Mouse (Mus musculus) neural tube, embryonic 13.5 days (tissue): ENCODE results near the gene Ankrd24. TPM values are rescaled to one million over a fixed set of nuclear protein-coding genes. Genes with fewer than 3 reads are reported as not detected.
A peak's percentile ranks its signal among the peaks of the same experiment; 100 is the strongest.

Experiments used
- ATAC-seq: fragments of 200-750 bp; cut with Nextera tagmentation; 2 replicates; pipeline ENCODE4 v1.8.0; 2017; ENCODE audit warnings: low read depth, mild to moderate bottlenecking, moderate TSS enrichment, moderate library complexity
- H3K27ac ChIP-seq: fragments of 300-500 bp; sonication (generic); replicated peaks from 2 replicates; pipeline ENCODE4 v1.5.1; 2015; ENCODE audit warnings: moderate library complexity, mild to moderate bottlenecking, inconsistent platforms
- H3K27me3 ChIP-seq: fragments of 300-500 bp; sonication (generic); 2 replicates; pipeline ENCODE4 v1.6.1; 2015; ENCODE audit warnings: mild to moderate bottlenecking, inconsistent platforms
- H3K36me3 ChIP-seq: fragments of 300-500 bp; sonication (generic); 2 replicates; pipeline ENCODE4 v1.6.1; 2015; ENCODE audit warnings: mild to moderate bottlenecking, inconsistent platforms
- H3K4me1 ChIP-seq: fragments of 300-500 bp; sonication (generic); replicated peaks from 2 replicates; pipeline ENCODE4 v1.6.1; 2015; ENCODE audit warnings: inconsistent platforms
- H3K4me2 ChIP-seq: fragments of 300-500 bp; sonication (generic); 2 replicates; pipeline ENCODE4 v1.6.1; 2015; ENCODE audit warnings: inconsistent platforms, mild to moderate bottlenecking, moderate library complexity
- H3K4me3 ChIP-seq: fragments of 300-500 bp; sonication (generic); 2 replicates; pipeline ENCODE4 v1.5.1; 2015; ENCODE audit warnings: mild to moderate bottlenecking, inconsistent platforms
- H3K9ac ChIP-seq: fragments of 300-500 bp; sonication (generic); 2 replicates; pipeline ENCODE4 v1.6.1; 2015; ENCODE audit warnings: moderate library complexity, mild to moderate bottlenecking, inconsistent platforms
- H3K9me3 ChIP-seq: fragments of 300-500 bp; sonication (generic); 2 replicates; pipeline ENCODE4 v1.6.1; 2016; ENCODE audit warnings: inconsistent platforms
- WGBS: fragments of 180-500 bp; shearing (Covaris S2); methylation state at CpG from one replicate; pipeline ENCODE4 v1.1.7; 2015; 5-methylcytosine and 5-hydroxymethylcytosine counted together
- polyA plus RNA-seq: library from polyadenylated mRNA; unstranded; fragments of >200 nt; fragmentation: Nextera tagmentation; extraction: Ambion mirVana; gene quantifications from 2 replicates; pipeline ENCODE4 v1.2.1, GENCODE M21; 2015

Gene Ankrd24
- polyA plus RNA-seq, 1 experiment from 2014 or later = 11.8 TPM

- peaks cover 59% of the 10 kb centered on the region for H3K4me1 ChIP-seq
Observed at GRCm38 (mm10) chr10:81598342-81598741, 30.0 kb upstream of the Ankrd24 start.

GRCm38 (mm10) chr10:81598871-81599270 lies 29.5 kb upstream of the Ankrd24 start:
- H3K9ac ChIP-seq = no peak overlapping the region
- no peaks in the 10 kb centered on the region for H3K36me3 ChIP-seq
- peaks cover 59% of the 10 kb centered on the region for H3K4me1 ChIP-seq
- ATAC-seq = no peak
- no peak overlapping the region for H3K27ac ChIP-seq
- peaks cover 55% of the 10 kb centered on the region for H3K27me3 ChIP-seq
- H3K4me2 ChIP-seq = no peak overlapping the region
- H3K4me3 ChIP-seq = no peak overlapping the region
- no peaks in the 10 kb centered on the region for H3K9me3 ChIP-seq
- 57% methylated on average over 6 of the region's 6 CpGs for WGBS

More at GRCm38 (mm10) chr10:81598342-81598741, 30.0 kb upstream of the Ankrd24 start:
- H3K4me3 ChIP-seq = no peak overlapping the region
- H3K27me3 ChIP-seq = peaks cover 60% of the 10 kb centered on the region
- H3K27ac ChIP-seq = no peak overlapping the region
- H3K9ac ChIP-seq = no peak overlapping the region
- 38% methylated on average over 3 of the region's 3 CpGs for WGBS
- no peak overlapping the region for H3K4me2 ChIP-seq
- H3K36me3 ChIP-seq = no peaks in the 10 kb centered on the region
- no peaks in the 10 kb centered on the region for H3K9me3 ChIP-seq
- no peak for ATAC-seq

GRCm38 (mm10) chr10:81599630-81600029 lies 28.7 kb upstream of the Ankrd24 start:
- Histone ChIP-seq H3K36me3 (no peaks in the 10 kb centered on the region), H3K4me2 (no peak overlapping the region), H3K27me3 (peaks cover 47% of the 10 kb centered on the region), H3K9me3 (no peaks in the 10 kb centered on the region), H3K9ac (no peak overlapping the region), H3K27ac (no peak overlapping the region), H3K4me3 (no peak overlapping the region), H3K4me1 (peaks cover 62% of the 10 kb centered on the region)
- WGBS = 83% methylated on average over 5 of the region's 5 CpGs
- ATAC-seq = no peak

GRCm38 (mm10) chr10:81600096-81600495 lies 28.2 kb upstream of the Ankrd24 start:
- ATAC-seq = no peak
- Histone ChIP-seq H3K9ac (no peak overlapping the region), H3K9me3 (no peaks in the 10 kb centered on the region), H3K4me3 (no peak overlapping the region), H3K27me3 (peaks cover 43% of the 10 kb centered on the region), H3K27ac (no peak overlapping the region), H3K4me1 (peaks cover 63% of the 10 kb centered on the region), H3K4me2 (no peak overlapping the region), H3K36me3 (no peaks in the 10 kb centered on the region)
- 47% methylated on average over 10 of the region's 10 CpGs for WGBS

DNA sequence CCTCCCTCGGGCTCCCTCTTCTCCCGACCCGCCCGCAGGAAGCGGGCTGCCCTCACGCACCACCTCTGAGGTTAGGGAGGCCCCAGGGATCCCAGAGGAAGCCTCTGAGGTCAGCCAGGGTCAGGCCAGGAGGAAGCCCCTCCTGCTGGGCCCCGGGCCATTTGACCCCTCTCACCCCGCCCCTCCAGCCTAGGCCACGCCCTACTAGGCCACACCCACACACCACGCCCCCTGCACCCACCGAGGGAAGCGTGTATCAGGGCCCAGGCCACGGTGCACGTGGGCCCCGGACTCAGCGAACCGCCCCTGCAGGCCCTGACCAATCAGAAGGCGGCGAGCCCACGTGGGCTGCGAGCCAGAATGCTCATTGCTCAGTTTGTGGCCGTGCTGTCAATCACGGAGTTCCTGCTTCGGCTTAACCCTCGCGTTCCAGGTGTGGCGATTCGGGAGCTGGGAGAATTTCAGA lies 27.6 kb upstream of the Ankrd24 start, which contains the start of gene Tle6:
TSS of gene Tle6 (minus strand) at position 336 of the 466 bp plus-strand sequence.
- no peaks in the 10 kb centered on the region for H3K36me3 ChIP-seq
- peak within 1 kb of the TSS; percentile 51 for H3K4me2 ChIP-seq
- H3K4me1 ChIP-seq = peaks cover 62% of the 10 kb centered on the region
- ATAC-seq = peak; percentile 72
- H3K9ac ChIP-seq = peak within 1 kb of the TSS; percentile 27; the same call in 1 of the 2 replicates
- WGBS = under 1% methylated on average over 28 of the region's 28 CpGs
- H3K4me3 ChIP-seq = peak within 1 kb of the TSS; percentile 18; the same call in 1 of the 2 replicates
- H3K9me3 ChIP-seq = no peaks in the 10 kb centered on the region
- peaks cover 36% of the 10 kb centered on the region for H3K27me3 ChIP-seq
- H3K27ac ChIP-seq = no peak within 1 kb of the TSS

GRCm38 (mm10) chr10:81601396-81601905 lies 26.9 kb upstream of the Ankrd24 start:
- H3K36me3 ChIP-seq = no peaks in the 10 kb centered on the region
- peak overlapping the region; percentile 27; the same call in 1 of the 2 replicates for H3K9ac ChIP-seq
- 18% methylated on average over 7 of the region's 7 CpGs for WGBS
- no peak for ATAC-seq
- H3K4me1 ChIP-seq = peaks cover 56% of the 10 kb centered on the region
- no peak overlapping the region for H3K27ac ChIP-seq
- H3K27me3 ChIP-seq = peaks cover 31% of the 10 kb centered on the region
- no peaks in the 10 kb centered on the region for H3K9me3 ChIP-seq
- H3K4me2 ChIP-seq = peak overlapping the region; percentile 51
- no peak overlapping the region for H3K4me3 ChIP-seq

DNA sequence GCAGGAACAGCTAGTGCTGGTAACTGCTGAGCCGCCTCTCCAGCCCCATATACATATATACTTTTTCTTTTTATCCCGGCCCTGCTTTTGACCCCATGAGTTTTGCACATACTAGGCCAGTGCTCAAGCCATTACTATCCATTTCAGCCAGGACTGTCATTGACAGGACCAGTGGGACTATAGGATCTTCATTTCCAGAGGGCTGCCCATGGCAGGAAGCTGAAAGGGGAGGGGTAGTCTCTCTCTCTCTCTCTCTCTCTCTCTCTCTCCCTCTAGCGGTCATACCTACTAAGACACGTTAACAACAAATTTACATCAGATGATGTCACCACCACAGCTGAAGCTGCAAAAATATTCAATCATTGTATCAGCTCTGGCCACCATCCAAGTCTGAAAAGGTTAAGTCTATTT lies 25.6 kb upstream of the Ankrd24 start:
- Histone ChIP-seq H3K4me2 (no peak overlapping the region), H3K27ac (peak overlapping the region; percentile 42; the same call in 1 of the 2 replicates), H3K4me3 (no peak overlapping the region), H3K9me3 (no peaks in the 10 kb centered on the region), H3K9ac (no peak overlapping the region), H3K36me3 (no peaks in the 10 kb centered on the region), H3K27me3 (peaks cover 30% of the 10 kb centered on the region), H3K4me1 (peaks cover 52% of the 10 kb centered on the region)
- WGBS = 14% methylated on average over 4 of the region's 4 CpGs
- no peak for ATAC-seq

GRCm38 (mm10) chr10:81604019-81604967 lies 24.0 kb upstream of the Ankrd24 start:
- H3K4me2 ChIP-seq = peak overlapping the region; percentile 59; the same call in 1 of the 2 replicates
- peak; percentile 2; the same call in 1 of the 2 replicates for ATAC-seq
- no peak overlapping the region for H3K4me3 ChIP-seq
- H3K27me3 ChIP-seq = peaks cover 16% of the 10 kb centered on the region
- 82% methylated on average over 12 of the region's 12 CpGs for WGBS
- peak overlapping the region; percentile 47 for H3K9ac ChIP-seq
- H3K36me3 ChIP-seq = 0 out of 2 replicates have a peak, but pooled peaks cover 1% of the 10 kb centered on the region
- H3K27ac ChIP-seq = no peak overlapping the region; the same call in 1 of the 2 replicates
- peaks cover 47% of the 10 kb centered on the region for H3K4me1 ChIP-seq
- H3K9me3 ChIP-seq = no peaks in the 10 kb centered on the region

DNA sequence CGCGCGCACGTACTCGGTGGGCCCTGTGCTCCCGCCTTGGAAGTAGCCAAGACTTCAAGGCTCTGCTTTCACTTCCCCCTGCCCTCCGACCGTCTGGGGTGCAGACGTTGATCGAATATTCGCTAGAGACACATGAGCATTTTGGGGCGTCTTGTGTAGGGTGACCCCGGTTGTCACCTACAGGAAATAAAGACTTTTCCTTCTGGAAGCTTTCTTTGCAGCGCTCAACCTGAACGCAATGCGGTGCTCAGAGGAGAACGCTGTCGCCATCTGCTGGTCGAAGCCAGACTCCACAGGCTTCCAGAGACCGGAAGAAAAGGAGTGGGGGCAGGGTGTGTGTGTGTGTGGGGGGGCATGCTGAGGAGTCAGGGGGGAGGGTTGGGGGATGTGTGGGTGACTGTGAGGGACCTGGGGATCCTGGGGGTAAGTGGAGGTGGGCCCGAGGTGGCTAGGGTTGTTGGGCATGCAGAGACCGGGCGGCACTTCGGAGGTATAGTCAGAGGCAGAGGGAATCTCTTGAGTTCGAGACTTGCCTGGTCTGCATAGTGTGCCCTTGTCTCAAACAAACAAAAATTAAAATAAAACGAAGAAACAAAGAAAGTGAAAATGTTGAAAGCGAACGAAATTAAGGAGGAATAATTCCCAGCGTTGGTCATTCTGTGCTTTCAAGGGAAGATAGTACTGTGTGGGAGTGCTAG lies 23.2 kb upstream of the Ankrd24 start:
- Histone ChIP-seq H3K9ac (peak overlapping the region; percentile 62), H3K4me1 (peaks cover 47% of the 10 kb centered on the region), H3K27ac (peak overlapping the region; percentile 91), H3K36me3 (0 out of 2 replicates have a peak, but pooled peaks cover 3% of the 10 kb centered on the region), H3K27me3 (peaks cover 8% of the 10 kb centered on the region; the same call in 1 of the 2 replicates), H3K4me2 (peak overlapping the region; percentile 59), H3K9me3 (no peaks in the 10 kb centered on the region), H3K4me3 (peak overlapping the region; percentile 36)
- ATAC-seq = peak; percentile 15
- WGBS = 20% methylated on average over 29 of the region's 29 CpGs

GRCm38 (mm10) chr10:81605666-81605973 lies 22.7 kb upstream of the Ankrd24 start:
- peak overlapping the region; percentile 91 for H3K27ac ChIP-seq
- peak; percentile 25 for ATAC-seq
- peak overlapping the region; percentile 62 for H3K9ac ChIP-seq
- 0 out of 2 replicates have a peak, but pooled peaks cover 3% of the 10 kb centered on the region for H3K36me3 ChIP-seq
- peak overlapping the region; percentile 59 for H3K4me2 ChIP-seq
- WGBS = 5% methylated on average over 14 of the region's 14 CpGs
- peaks cover 45% of the 10 kb centered on the region for H3K4me1 ChIP-seq
- H3K9me3 ChIP-seq = no peaks in the 10 kb centered on the region
- H3K4me3 ChIP-seq = peak overlapping the region; percentile 36
- peaks cover 6% of the 10 kb centered on the region; the same call in 1 of the 2 replicates for H3K27me3 ChIP-seq

DNA sequence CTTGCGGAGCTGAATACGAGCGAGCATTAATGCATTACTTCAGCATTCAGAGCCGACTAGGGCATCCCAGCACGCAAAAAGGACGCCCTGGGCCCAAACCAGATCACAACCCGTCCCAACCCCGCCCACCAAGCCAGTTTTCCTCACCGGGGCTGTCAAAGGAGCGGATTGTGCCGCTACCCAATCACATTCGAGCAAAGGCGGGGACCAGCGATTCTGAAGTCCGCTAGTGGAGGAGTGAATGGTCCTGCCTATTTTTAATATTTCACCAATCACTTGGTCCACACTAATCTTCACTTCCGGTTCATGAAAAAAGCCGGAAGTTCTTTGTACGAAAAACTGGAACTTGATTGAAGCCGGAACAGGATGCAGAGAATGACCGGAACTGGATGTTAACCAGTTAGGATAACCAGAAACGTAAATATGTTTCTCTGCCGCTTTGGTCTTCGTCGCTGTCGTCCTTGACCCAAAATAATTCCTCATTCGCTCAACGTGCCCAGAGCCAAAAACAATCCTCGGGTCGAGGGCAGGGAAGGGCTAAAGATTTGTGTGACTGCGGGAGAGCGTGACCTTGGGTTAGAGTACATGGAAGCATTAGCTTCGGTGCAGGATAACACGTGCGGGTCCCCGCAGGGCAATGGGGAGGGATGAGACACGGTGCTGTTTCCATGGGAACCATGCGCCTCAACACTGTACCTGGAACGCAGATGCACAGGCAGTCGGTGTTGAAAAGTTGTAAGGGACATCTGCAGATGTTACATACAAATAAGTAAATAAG lies 22.2 kb upstream of the Ankrd24 start, which contains the start of gene BC025920:
TSS of gene BC025920 (plus strand) at position 297 of the 778 bp plus-strand sequence.
- WGBS = under 1% methylated on average over 39 of the region's 39 CpGs
- peaks cover 6% of the 10 kb centered on the region; the same call in 1 of the 2 replicates for H3K27me3 ChIP-seq
- 0 out of 2 replicates have a peak, but pooled peaks cover 3% of the 10 kb centered on the region for H3K36me3 ChIP-seq
- peak within 1 kb of the TSS; percentile 91 for H3K27ac ChIP-seq
- peaks cover 40% of the 10 kb centered on the region for H3K4me1 ChIP-seq
- peak within 1 kb of the TSS; percentile 76 for H3K4me2 ChIP-seq
- H3K9ac ChIP-seq = peak within 1 kb of the TSS; percentile 70
- H3K9me3 ChIP-seq = no peaks in the 10 kb centered on the region
- peak within 1 kb of the TSS; percentile 51 for H3K4me3 ChIP-seq
- peak; percentile 85 for ATAC-seq
